Mouse (Mus musculus): ENCODE measurements around the gene Nr1h2. TPM values are rescaled to one million over a fixed set of nuclear protein-coding genes. Genes with fewer than 3 reads are reported as not detected.

The Nr1h2 gene
- total RNA-seq (2021), result 10 to 100 TPM; 73.1 to 78.3 TPM

- intact Hi-C loops (cut with DNase I), result no loop called here
- DNase-seq (ENCODE audit: low spot score in 2 of 2), result peak; percentile 94 to 95
These were observed at the start of gene Nr1h2 for GRCm38 (mm10) chr7:44553826-44554225. Gene Nr1h2, minus strand, starts transcription at chr7:44553951.

- DNase-seq (ENCODE audit: low spot score in 2 of 2), result no peak
- intact Hi-C loops (cut with DNase I), result no loop called here
These were observed 49.6 kb upstream of the Nr1h2 start for GRCm38 (mm10) chr7:44603186-44603855.

GRCm38 (mm10) chr7:44602443-44602842 lies 48.7 kb upstream of the Nr1h2 start:
- intact Hi-C loops (cut with DNase I), result no loop called here
- peak; percentile 81 to 84 for DNase-seq (ENCODE audit: low spot score in 2 of 2)

- no peak for DNase-seq (ENCODE audit: low spot score in 2 of 2)
- intact Hi-C loops (cut with DNase I), result no loop called here
These were observed 47.9 kb upstream of the Nr1h2 start for GRCm38 (mm10) chr7:44601646-44602045.

- intact Hi-C loops (cut with DNase I), result no loop called here
- DNase-seq (ENCODE audit: low spot score in 2 of 2), result no peak
These were observed 47.0 kb upstream of the Nr1h2 start for GRCm38 (mm10) chr7:44600691-44601262.

GRCm38 (mm10) chr7:44598336-44598735 lies 44.6 kb upstream of the Nr1h2 start:
- no peak for DNase-seq (ENCODE audit: low spot score in 2 of 2)
- intact Hi-C loops (cut with DNase I), result no loop called here

GRCm38 (mm10) chr7:44597666-44598065 lies 43.9 kb upstream of the Nr1h2 start:
- intact Hi-C loops (cut with DNase I), result no loop called here
- no peak for DNase-seq (ENCODE audit: low spot score in 2 of 2)

- DNase-seq (ENCODE audit: low spot score in 2 of 2), result no peak
- intact Hi-C loops (cut with DNase I), result no loop called here
These were observed 43.3 kb upstream of the Nr1h2 start for GRCm38 (mm10) chr7:44596996-44597538.

- no peak for DNase-seq (ENCODE audit: low spot score in 2 of 2)
- intact Hi-C loops (cut with DNase I), result no loop called here
These were observed 42.3 kb upstream of the Nr1h2 start for GRCm38 (mm10) chr7:44596051-44596450.

- no peak for DNase-seq (ENCODE audit: low spot score in 2 of 2)
- intact Hi-C loops (cut with DNase I), result no loop called here
These were observed 41.4 kb upstream of the Nr1h2 start for GRCm38 (mm10) chr7:44595131-44595561.

GRCm38 (mm10) chr7:44594291-44594690 lies 40.5 kb upstream of the Nr1h2 start:
- intact Hi-C loops (cut with DNase I), result no loop called here
- no peak for DNase-seq (ENCODE audit: low spot score in 2 of 2)

GRCm38 (mm10) chr7:44593775-44594174 lies 40.0 kb upstream of the Nr1h2 start:
- intact Hi-C loops (cut with DNase I), result no loop called here
- DNase-seq (ENCODE audit: low spot score in 2 of 2), result peak; percentile 86 to 89

GRCm38 (mm10) chr7:44593051-44593450 lies 39.3 kb upstream of the Nr1h2 start:
- DNase-seq (ENCODE audit: low spot score in 2 of 2), result no peak
- intact Hi-C loops (cut with DNase I), result no loop called here

- intact Hi-C loops (cut with DNase I), result no loop called here
- DNase-seq (ENCODE audit: low spot score in 2 of 2), result peak; percentile 37 to 58
These were observed 37.8 kb upstream of the Nr1h2 start for GRCm38 (mm10) chr7:44591348-44592116.

- intact Hi-C loops (cut with DNase I), result no loop called here
- DNase-seq (ENCODE audit: low spot score in 2 of 2), result peak; percentile 91 to 93
These were observed 36.9 kb upstream of the Nr1h2 start, which contains the start of gene Kcnc3 for GRCm38 (mm10) chr7:44590402-44591347. Gene Kcnc3, plus strand, starts transcription at chr7:44590664.

GRCm38 (mm10) chr7:44589946-44590345 lies 36.2 kb upstream of the Nr1h2 start:
- DNase-seq (ENCODE audit: low spot score in 2 of 2), result no peak
- intact Hi-C loops (cut with DNase I), result loop anchor here (5.0 kb wide), 1 partner anchor 52 kb away; no protein-coding TSS in a partner anchor

- DNase-seq (ENCODE audit: low spot score in 2 of 2), result peak; percentile 71 to 85
- intact Hi-C loops (cut with DNase I), result loop anchor here (5.0 kb wide), 1 partner anchor 53 kb away; no protein-coding TSS in a partner anchor
These were observed 35.4 kb upstream of the Nr1h2 start for GRCm38 (mm10) chr7:44589149-44589548.

- intact Hi-C loops (cut with DNase I), result loop anchor here (5.0 kb wide), 1 partner anchor 54 kb away; no protein-coding TSS in a partner anchor
- no peak for DNase-seq (ENCODE audit: low spot score in 2 of 2)
These were observed 34.6 kb upstream of the Nr1h2 start for GRCm38 (mm10) chr7:44588338-44588737.

- no peak for DNase-seq (ENCODE audit: low spot score in 2 of 2)
- intact Hi-C loops (cut with DNase I), result loop anchor here (5.0 kb wide), 1 partner anchor 55 kb away; no protein-coding TSS in a partner anchor
These were observed 33.9 kb upstream of the Nr1h2 start for GRCm38 (mm10) chr7:44587676-44588075.

All from left cerebral cortex, postnatal 36 days (tissue).